Mouse (Mus musculus) cerebellum, adult 2 months (tissue): ENCODE results near the gene Cdkl3.

Source experiments
- CTCF ChIP-seq: fragments of 200-500 bp; IDR thresholded peaks from 2 replicates; pipeline ENCODE4 v1.5.1; 2011; ENCODE audit warnings: low read depth, mild to moderate bottlenecking, control low read depth, low read length, moderate library complexity, borderline replicate concordance; ENCODE audit not compliant: insufficient read depth
- POLR2A ChIP-seq: fragments of 200-500 bp; IDR thresholded peaks from 2 replicates; pipeline ENCODE4 v1.6.1; 2011; ENCODE audit warnings: low read length, control low read depth, borderline replicate concordance; ENCODE audit not compliant: insufficient read depth

DNA sequence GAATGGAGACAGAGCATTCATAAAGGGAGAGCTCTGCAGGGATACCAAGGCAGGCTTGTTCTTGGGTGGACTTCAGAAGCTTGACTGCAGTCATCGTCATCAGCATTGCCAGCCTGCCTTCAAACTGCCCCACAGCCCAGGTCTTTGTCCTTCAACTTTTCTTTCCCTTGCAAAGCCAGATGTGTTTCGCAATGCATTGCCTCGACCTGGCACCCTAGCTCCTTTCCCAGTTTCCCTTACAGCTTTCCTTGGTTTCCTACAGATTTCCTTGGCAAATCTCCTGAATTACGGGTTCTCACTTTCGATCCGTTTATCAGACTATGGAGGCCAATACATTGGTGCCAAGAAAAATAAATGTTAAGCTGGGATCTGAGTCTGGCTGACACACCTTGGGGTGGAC lies 49.4 kb downstream of the Cdkl3 start:
- TF ChIP-seq POLR2A = no peak
- no peak for TF ChIP-seq CTCF
